Mouse (Mus musculus): ENCODE results near the gene Rgs7bp.

GRCm38 (mm10) chr13:105066890-105067845, 12.4 kb upstream of the Rgs7bp start:
- no peak for TF ChIP-seq POLR2A (IDR thresholded peaks at IDR 0.05; ENCODE audit: low read depth, low read length)
- no peak for TF ChIP-seq CTCF (IDR thresholded peaks at IDR 0.05; ENCODE audit: borderline replicate concordance, insufficient read depth, low read length)

Measured in embryonic fibroblast, embryonic 13.5 days (primary cell).